Mouse (Mus musculus) G1E (cell line): ENCODE data around the gene Bbox1. TPM values are rescaled to one million over a fixed set of nuclear protein-coding genes. Genes with fewer than 3 reads are reported as not detected.

Experiments
- ATAC-seq: 2 replicates; pipeline ENCODE4 v1.8.0; 2016; ENCODE audit warnings: mild to moderate bottlenecking; ENCODE audit not compliant: insufficient number of reproducible peaks, poor library complexity, low FRiP score, severe bottlenecking; ENCODE audit errors: extremely low read depth
- DNase-seq: peaks from one replicate; pipeline ENCODE4 v3.0.0; 2012; ENCODE audit warnings: low spot score
- H3K27me3 ChIP-seq: 2 replicates; pipeline ENCODE4 v1.6.1; 2012; ENCODE audit warnings: mild to moderate bottlenecking, low read length, inconsistent platforms; ENCODE audit not compliant: insufficient read depth
- H3K36me3 ChIP-seq: replicated peaks from 2 replicates; pipeline ENCODE3; 2012; ENCODE audit warnings: mild to moderate bottlenecking, inconsistent platforms
- H3K4me1 ChIP-seq: 2 replicates; pipeline ENCODE4 v1.6.1; 2012; ENCODE audit warnings: low read depth, low read length, inconsistent platforms, mixed read lengths; ENCODE audit not compliant: insufficient read depth
- H3K4me3 ChIP-seq: 2 replicates; pipeline ENCODE4 v1.5.1; 2012; ENCODE audit warnings: low read depth, mild to moderate bottlenecking, inconsistent platforms, low read length, moderate library complexity, mixed read lengths
- H3K9me3 ChIP-seq: replicated peaks from 2 replicates; pipeline ENCODE4 v1.6.1; 2012; ENCODE audit warnings: inconsistent platforms
- CTCF ChIP-seq: IDR thresholded peaks from 2 replicates; pipeline ENCODE4 v1.5.1; 2012; ENCODE audit warnings: low read depth, low read length, inconsistent platforms, mixed read lengths
- GATA1 ChIP-seq: IDR thresholded peaks from 2 replicates; pipeline ENCODE4 v1.6.1; 2012; ENCODE audit warnings: borderline replicate concordance, low read length, inconsistent platforms, mixed read lengths
- GATA2 ChIP-seq: IDR thresholded peaks from 2 replicates; pipeline ENCODE4 v1.6.1; 2012; ENCODE audit warnings: low read depth, low read length, inconsistent platforms, borderline replicate concordance
- POLR2AphosphoS5 ChIP-seq: IDR thresholded peaks from 2 replicates; pipeline ENCODE4 v1.6.1; 2012; ENCODE audit warnings: low read depth, low read length, inconsistent platforms; ENCODE audit not compliant: insufficient replicate concordance
- TAL1 ChIP-seq: conservative IDR thresholded peaks from 2 replicates; pipeline ENCODE4 v1.6.1; 2012; ENCODE audit warnings: low read depth, low read length, inconsistent platforms, mixed read lengths
- polyA plus RNA-seq: library from polyadenylated mRNA; stranded (reverse); fragments of >175 nt; gene quantifications from 2 replicates; pipeline ENCODE4 v1.2.3, GENCODE M21; 2012
- total RNA-seq, 2 experiments: library from RNA; stranded (forward) in 1 of 2; stranded (reverse) in 1 of 2; fragments of 200-1000 nt in 1 of 2; fragments of >200 nt in 1 of 2; fragmentation: Nextera tagmentation in 1 of 2; gene quantifications; 2 replicates each; pipeline ENCODE4 v1.2.3; 2014 to 2017

Gene Bbox1
- total and polyA plus RNA-seq, 3 experiments = 0.05 TPM; not detected in 2

DNA sequence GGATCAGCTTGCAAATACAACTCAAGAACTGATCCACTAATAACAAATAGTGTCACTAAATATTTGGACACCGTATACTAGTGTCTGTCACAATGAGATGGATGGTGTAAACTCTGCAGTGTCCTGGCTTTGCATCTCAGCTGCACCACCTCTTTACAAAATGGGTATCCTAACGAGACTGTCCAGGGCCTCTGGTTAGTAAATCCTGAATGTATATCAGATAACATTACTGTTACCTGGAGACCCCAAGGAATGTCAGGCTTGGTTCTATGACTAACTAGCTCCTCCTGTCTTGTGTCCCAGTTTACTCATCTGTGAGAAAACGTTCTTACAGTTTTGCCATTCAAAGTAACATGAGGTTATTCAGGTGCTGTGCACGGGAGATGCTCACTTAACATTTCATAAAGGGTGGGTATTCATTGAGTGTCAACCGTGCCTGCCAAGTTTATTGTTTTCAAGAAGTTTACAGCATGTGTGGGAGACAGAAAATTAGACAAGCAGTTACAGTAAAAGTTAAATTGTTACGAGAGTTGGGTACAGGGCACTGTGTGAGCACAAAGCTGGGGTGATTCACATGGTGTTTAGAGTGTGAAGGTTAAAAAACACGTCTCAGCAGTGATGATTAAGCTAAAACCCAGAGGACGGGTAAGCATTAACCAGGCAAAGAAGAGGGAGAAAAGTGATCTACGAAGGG lies 99.2 kb downstream of the Bbox1 start:
- Histone ChIP-seq H3K36me3 (no peaks in the 10 kb centered on the region), H3K4me3 (no peak overlapping the region), H3K27me3 (peaks cover 10% of the 10 kb centered on the region), H3K9me3 (no peaks in the 10 kb centered on the region), H3K4me1 (0 out of 2 replicates have a peak, but pooled peaks cover 4% of the 10 kb centered on the region)
- TF ChIP-seq CTCF = no peak
- no peak for TF ChIP-seq POLR2AphosphoS5
- no peak for TF ChIP-seq GATA2
- TF ChIP-seq GATA1 = no peak
- TF ChIP-seq TAL1 = no peak
- ATAC-seq (no peak), DNase-seq (no peak)

DNA sequence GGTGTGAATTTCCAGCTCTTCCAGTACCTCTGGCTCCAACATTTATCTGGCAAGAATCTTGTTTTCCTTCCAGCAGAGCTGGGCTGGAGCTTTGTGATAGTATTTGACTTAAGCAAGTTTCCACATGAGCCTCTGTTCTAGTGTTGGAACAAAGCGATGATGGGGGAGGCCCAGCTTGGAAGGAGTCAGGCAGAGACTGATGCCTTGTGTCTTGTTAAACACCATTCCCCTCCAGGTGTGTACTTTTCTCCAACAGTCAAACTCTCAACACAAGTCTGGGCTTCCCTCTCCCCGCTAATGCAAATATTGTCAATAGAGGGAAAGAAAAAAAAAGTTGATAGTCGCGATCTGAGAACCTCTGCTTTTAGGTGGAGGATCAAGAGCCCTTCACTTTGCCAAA lies 100.1 kb downstream of the Bbox1 start:
- Histone ChIP-seq H3K27me3 (peaks cover 10% of the 10 kb centered on the region), H3K9me3 (no peaks in the 10 kb centered on the region), H3K36me3 (no peaks in the 10 kb centered on the region), H3K4me3 (no peak overlapping the region), H3K4me1 (peaks cover 7% of the 10 kb centered on the region; the same call in 1 of the 2 replicates)
- TF ChIP-seq GATA2 (no peak), GATA1 (no peak), TAL1 (no peak), POLR2AphosphoS5 (no peak), CTCF (no peak)
- DNase-seq = no peak
- ATAC-seq = no peak

Other genes with a start within 250 kb of the Bbox1 start
- gene Fibin, start 48.6 kb upstream of the Bbox1 start, total RNA-seq (2014; fragmentation: Nextera tagmentation) = not detected in 2 replicates
- gene Fibin, start 48.6 kb upstream of the Bbox1 start, total RNA-seq (2017) = not detected in 2 replicates
- not detected in 2 replicates for gene Fibin, start 48.6 kb upstream of the Bbox1 start, polyA plus RNA-seq